Mouse (Mus musculus) c-Kit-negative CD71-positive TER-119-positive erythroid progenitor cells, embryonic 14.5 days (primary cell): Measurements from ENCODE around the gene Wwc2.

Source experiments
- DNase-seq: peaks from one replicate; pipeline ENCODE4 v3.0.0-alpha.2; 2013; ENCODE audit warnings: low read depth, low spot score

The Wwc2 gene

DNA sequence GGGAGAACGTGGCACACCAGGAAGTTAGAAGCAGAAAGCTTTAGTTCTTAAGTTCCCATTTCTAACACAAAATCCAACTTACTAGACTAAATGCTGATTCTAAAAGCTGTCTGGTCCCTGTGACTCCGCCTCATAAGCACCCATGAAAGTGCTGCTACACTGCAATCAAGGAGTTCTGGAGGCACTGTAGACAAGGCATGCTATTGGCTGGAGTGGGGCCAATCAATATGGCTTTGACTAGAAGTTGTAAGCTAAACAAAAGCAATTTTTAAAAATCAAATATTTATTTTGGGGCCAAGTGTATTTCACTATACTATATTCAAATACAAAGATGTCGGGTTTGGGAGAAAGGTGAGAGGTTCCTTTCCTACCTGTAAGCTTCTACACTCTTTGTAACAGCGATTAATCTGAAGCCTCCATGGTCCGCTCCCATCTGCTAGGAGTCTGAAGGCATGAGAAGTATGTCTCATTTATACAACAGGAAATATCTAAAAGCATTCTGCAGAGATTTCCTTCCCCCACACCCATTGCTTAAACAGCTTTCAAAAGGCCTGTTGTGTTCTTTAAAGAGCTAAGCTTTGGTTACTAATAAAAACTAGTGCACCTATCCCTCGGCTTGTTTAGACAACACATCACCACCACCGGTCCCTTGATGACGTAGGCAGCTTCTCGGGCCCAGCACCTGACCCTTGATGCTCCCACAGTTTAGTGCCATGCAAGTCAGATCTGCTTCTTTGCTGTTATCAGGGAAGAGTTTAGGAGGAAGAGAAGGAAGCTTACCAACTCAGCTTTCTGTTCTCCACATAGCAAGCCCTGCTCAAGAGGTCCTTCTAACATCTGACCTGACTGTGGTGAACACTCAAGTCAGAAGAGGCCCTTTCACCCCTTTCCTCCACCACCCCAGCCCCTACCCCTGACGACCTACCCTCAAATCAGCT lies 50.5 kb downstream of the Wwc2 start:
- no peak for DNase-seq

DNA sequence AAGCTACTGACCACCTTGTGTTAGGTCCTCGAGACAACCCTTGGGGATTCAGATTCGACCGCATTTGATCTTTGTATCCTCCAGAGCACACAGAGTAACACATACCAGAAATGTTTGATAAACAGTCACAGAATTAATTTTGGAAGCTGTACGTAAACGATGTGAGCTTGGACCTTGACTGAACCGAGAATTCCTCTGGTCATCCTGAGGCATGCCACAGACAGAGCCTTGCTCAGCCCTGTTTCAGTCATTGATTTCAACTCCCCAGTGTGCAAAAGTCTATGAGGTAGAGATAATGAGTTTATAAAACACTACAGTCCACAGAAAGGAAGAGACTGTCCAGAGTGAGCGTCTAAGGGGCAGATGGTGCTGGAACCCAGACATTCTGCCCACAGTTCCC lies 51.5 kb downstream of the Wwc2 start:
- DNase-seq, result no peak

DNA sequence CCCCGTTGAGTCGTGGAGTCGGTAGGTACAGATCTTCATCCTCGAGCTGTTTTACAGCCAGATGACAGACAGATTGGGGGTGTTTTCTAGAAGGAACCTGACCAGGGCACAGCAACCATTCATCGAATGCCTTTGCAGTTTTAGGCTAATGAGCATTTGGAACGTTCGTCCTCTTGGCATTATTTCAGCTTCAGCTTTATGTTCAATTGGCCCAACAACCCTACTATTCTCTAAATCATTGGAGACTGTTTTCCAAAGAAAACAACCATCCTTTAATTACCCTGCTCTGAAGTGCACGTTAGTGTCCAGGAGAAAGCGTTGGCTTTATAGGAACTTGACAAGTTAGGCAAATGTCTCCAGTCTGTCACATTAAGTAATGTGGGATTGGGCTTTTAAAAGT lies 54.3 kb downstream of the Wwc2 start:
- no peak for DNase-seq

DNA sequence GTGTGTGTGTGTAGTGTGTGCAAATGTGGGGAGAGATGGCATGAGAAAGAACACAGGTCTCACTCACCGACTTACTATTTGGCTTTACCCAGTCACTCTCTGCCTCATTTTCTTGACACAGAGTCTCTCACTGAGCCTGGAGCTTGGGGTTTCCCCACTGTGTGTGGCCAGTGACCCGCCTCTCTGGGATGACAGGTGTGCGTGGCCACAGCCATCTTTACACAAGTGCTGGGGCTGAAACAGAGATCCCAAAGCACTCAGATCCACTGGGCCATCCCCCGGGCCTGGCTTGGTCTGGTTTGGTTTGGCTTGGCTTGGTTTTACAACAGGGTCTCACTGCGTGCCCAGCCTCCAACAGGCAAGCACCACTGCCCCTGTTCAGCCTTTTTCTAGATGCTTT lies 55.3 kb downstream of the Wwc2 start:
- no peak for DNase-seq

DNA sequence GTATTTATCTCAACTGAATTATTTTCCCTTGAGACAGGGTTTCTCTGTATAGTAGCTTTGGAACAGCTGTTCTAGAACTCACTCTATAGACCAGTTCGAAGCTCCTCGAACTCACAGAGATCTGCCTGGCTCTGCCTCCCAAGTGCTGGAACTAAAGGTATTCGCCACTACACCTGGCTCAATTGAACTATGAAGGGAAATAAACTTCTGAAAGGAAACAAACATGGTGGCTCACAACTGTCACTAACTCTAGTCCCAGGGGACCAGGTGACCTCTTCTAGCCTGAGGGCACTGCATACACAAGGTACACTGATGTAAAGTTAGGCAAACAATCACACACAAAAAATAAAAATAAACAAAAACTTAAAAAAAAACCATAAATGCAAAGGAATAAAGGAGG lies 57.6 kb downstream of the Wwc2 start:
- no peak for DNase-seq

DNA sequence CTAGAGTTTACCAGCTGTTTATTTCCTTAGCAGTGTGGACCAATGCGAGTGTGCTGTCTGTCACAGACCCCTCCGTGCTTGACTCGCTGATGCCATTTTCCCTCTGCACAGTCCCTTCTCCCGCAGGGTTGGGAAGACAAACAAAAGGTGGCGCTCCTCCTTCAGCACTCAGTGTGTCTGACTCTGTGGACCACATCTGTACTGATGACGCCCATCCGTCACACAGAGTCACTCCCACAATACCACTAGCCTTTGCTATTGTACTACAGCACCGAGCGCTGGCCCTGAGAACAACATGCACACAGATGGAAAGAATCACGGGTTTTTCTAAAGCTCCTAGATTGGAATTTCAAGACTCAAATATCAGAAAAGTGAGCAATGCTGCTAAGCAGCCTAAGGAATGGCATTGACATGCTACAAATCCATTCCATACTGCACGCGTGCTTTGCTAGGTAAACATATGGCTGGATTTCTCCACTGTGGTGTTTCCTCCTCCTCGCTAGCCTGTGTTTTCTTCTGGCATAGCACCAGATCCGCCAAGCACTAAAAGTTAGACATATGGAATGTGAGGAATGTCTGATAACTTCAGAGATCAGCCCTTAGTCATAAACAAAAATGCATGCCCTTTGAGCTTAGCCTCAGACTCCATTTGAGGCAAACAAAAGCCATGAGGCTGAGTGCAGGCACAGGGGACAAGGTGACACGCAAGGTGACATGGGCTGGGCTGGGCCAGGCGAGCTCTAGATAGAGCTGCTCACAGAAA lies 58.5 kb downstream of the Wwc2 start:
- no peak for DNase-seq

DNA sequence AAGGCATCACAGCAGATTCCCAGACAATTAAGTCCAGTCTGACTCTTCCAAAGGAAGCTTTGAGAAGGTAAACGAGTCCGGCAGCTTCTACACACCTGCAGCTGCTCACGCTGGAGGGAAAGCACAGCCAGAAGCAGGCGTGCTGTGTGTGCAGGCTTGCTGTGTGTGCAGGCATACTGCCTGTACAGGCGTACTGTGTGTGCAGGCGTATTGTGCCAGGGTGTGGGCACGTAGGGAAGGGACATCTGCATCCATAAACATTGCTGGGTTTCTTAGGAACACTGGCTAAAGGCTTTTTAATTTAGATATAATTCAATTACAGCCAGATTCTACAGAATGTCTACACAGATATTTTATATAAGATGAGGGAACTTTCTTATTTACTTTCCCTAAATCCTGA lies 59.4 kb downstream of the Wwc2 start:
- DNase-seq, result no peak

DNA sequence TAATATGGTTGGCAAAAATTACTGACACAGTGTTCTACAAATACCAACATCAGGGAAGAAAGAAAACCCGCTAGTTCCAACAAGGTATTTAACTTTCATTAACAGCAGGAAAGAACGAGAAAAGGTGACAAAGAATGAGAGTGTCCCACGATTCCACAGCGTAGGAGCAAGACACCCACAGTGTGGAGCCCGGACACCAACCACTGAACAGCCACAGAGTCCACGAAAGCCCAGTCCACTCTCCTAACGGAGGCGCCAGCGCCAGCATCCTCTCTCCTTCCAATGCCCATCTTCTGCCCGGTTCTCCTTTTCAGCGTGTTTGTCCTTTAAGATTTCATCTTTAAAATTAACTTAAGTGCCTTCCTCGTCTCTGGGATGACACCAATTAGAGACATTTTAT lies 61.1 kb downstream of the Wwc2 start:
- no peak for DNase-seq

DNA sequence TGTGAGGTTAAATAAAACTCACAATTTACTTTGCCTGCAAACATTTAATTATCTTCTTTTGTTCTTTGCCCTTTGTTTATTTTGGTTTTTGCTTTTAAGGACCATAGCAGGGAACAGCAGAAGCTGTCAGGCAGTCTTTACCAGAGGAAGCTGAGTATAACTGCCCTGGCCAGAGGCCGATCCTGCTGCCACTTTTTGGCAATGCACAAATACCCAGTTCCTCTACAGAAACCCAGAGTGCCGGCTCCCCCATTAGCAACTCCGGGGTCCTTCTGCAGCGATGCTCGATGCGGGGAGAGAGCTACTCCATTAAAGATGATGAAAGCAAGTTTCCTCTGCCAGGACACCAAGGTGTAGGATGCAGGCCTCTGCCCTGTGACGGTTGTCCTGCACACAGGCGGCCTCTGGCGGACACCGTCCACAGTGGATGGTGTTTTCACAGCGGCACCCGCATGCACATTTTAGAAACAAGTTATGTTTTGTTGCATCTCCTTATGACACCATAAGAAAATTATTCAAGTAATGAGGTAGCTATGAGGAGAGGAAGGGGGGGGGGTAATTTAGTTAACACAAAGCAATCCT lies 62.0 kb downstream of the Wwc2 start:
- DNase-seq, result no peak

DNA sequence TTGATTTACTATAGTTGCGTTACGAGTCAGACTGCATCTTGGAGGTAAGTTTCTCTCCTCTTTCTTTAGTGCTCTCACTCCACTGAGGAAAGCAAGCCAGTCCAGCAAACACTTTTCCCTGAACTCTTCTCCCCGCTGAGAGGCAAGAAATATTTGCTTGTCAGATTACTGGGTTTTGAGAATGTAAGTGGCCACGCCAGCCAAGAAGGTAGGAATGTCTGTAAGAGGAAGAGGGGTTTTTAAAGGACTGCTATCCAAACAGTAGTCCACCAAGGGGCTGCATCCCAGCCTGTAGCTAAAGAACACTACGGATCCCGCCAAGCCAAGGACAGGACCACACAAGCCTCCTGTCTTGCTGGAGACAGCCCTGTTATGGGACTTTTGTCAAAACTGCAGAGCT lies 65.8 kb downstream of the Wwc2 start:
- no peak for DNase-seq

DNA sequence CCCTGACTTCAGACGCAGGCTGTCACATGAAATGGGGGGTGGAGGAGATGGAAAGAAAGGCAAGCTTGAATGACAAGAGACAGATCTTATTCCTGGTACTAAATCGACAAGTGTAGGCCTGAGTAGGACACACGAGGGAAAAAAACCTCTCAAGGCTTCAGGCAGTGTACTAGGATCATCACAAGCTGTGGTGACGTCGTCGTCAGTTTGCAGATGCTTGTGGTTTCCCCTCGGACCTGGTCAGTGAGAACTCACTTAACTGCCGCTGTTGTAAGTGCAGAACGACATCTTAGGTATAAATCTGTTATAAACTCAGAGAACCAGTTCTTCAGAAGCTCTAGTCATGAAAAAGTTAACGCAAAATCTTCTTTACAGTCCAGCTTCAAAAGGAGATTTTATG lies 67.9 kb downstream of the Wwc2 start:
- no peak for DNase-seq

DNA sequence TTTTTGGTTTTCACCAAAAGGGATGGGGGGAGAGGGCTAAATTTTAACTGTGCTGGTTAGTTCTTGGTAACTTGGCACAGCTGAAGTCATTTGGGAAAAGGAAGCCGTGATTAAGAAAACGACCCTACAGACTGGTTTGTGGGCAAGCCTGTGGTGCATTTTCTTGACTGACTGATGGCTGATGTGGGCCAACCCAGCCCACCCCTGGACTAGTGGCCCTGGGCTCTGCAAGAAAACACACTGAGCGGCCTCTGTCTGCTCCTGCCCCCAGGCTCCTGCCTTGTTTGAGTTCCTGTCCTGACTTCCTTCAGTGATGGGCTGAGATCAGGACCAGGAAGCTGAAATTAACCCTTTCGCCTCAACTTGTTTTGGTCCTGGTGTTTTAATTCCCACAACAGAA lies 68.7 kb downstream of the Wwc2 start:
- no peak for DNase-seq

DNA sequence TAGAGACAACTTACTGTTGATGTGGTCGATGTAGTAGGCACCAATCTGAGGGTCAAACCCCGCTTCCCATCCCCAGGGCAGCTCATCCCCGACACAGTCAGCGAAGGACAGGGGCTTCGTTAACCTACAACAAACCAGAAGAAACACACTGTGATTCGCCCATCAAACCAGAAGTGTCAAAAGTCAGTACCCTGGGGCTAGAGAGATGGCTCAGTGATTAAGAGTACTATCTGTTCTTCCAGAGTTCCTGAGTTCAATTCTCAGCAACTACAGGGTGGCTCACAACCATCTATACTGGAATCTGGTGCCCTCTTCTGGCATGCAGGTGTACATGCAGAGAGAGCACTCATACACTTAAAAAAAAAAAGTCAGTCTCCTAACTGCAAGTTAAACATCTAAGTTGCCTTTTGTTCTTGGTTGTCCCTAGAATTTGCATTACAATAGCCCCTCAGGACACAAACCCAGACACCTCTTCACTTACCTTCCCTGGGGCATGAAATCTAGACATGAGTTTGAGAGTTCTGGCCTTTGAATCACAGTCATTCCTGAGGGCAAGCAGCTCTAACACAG lies 70.1 kb downstream of the Wwc2 start:
- DNase-seq, result no peak

DNA sequence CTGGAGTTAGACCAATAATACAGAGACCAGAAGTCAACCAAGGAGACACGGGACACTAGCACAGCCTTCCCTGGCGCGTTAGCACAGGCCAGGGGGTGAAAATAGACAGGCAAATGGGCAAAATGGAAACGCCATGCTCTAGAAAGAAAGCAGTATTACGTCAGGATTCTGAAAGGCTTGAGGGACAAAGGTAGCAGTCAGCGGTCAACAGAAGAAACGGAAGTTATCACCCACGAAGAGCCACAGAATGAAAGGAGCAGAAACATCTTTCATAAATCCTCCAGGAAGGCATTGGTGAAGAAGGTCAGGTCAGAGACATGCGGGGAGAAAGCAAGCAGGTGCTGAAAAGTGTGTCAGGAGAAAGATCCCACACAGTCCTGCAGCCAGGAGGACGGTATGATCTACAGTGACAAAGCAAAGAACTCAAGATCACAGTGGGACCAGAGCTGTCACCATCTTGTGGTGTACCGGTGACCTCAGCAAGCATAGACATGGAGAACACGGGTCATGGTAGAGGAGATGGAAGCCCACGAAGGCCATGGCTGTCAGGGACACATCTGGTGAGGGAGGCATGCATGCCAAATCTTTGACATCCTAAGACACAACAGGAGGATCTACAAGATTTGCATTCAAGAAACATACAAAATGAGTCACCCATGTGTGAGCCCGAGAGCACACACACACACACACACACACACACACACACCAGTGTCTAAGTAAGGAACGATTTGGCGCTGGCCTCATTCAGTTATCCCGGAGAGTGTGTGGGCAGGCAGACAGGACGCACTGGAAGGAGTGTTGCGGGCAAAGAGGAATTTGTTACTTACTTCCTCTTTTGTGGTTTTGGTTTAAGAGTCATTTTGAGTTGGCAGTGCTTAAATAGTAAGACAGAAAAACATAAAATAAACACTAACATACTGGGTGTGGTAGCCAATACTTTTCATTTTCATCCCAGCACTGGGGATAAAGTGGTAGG lies 73.4 kb downstream of the Wwc2 start:
- no peak for DNase-seq

DNA sequence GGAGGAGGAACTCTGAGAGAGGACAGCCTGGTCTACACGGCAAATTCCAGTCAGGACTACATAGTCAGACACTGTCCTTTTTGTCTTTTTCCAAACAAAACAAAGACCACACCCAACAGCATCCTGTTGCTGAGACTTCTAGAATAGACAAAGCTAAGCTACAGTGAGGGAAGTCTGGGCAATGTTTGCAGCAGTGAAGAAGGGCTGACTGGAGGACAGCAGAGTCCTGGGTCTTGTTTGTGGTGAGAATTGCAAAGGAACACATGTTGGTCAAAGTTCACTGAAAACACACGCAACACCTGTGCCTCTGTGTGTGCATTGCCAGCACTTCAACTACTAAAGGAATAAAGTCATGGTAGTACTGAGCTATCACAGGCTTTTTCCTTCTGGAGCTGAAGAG lies 75.2 kb downstream of the Wwc2 start:
- no peak for DNase-seq

DNA sequence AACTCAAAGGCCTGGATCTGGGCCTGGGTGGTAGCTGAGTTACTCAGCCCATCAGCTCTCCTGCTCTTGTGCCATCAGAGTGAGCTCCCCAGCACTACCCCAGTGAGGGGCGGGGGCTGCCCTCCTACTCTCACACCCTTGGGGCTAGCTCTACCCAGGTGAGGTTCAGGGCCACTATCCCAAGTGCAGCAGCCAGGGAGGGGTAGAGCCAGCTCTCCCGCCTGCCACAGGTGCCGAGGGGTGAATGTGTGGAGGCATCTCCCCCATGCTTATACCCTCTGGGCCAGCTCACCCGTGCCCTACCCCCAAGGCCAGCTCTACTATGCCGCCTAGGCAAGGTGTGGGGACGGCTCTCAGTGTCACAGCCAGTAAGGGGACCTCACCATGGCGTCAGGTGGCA lies 75.8 kb downstream of the Wwc2 start:
- DNase-seq, result no peak

DNA sequence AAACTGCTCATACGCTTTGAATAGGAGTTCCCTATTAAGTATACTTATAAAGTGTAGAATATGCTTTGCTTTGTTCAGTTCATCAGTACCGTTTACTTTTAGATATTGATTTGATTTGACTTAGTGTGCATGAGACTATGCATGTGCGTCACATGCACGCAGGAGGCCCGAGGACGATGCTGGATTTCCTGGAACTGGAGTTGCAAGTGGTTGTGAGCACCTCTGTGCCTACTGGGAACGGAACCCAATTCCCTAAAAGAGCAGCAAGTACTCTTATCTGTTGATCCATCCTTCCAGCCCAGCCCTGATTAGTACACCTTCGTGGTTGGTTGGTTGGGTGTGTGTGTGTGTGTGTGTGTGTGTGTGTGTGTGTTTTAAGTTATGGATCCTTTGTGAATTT lies 76.6 kb downstream of the Wwc2 start:
- no peak for DNase-seq

DNA sequence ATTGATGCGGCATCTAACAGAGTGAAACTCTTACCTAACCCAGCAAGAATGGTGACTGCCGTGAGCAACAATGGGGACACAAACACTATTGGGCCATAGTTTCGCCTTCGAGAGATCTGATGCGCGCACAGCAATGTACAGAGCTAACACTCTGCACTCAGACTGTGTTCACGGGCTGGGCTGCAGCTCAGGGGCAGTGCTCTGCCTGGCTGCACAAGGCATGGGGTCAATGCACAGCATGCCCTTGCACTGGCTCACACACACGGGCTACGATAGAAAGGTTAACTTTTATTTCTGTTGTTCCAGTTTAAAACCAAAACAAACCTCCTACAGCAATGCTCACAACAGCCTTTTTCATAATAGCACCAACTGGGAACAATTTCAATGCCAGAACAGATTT lies 77.1 kb downstream of the Wwc2 start:
- DNase-seq, result no peak

DNA sequence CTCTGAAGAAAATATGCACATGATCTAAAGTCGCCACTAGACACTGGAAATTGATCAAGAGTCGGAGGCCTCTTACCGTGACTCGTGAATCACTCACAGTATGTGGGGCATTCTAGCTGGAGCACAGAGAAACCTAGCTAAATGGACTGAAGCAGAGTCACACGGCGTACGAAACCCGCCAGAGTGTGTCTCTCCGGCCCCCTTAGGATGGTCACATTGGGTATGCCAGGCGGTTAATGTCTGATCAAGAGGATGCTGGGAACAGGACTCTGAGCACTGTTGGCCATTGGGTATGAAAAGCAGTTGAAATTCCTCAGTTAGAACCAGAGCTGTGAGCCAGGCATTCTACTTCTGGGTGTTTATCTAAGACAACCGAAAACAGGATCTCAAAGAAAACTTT lies 81.0 kb downstream of the Wwc2 start:
- DNase-seq, result no peak

DNA sequence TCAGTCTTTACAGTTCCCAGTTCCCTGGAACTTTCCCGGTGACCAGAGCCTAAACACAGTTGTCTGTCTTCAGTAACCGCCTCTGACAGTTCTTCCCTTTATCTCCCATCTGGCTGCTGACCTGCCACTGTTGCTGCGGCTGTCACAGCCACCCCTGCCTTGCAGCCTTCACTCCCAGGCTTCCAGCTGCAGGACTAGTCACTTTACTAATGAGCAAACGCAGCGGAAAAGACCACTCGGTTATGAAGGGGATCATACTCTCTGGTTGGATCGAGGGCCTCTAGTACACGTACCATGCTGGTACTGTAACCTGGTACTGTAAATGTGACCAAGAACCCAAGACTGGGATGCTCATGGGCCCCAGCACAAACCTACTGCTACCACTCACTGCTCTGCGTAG lies 83.7 kb downstream of the Wwc2 start:
- no peak for DNase-seq

DNA sequence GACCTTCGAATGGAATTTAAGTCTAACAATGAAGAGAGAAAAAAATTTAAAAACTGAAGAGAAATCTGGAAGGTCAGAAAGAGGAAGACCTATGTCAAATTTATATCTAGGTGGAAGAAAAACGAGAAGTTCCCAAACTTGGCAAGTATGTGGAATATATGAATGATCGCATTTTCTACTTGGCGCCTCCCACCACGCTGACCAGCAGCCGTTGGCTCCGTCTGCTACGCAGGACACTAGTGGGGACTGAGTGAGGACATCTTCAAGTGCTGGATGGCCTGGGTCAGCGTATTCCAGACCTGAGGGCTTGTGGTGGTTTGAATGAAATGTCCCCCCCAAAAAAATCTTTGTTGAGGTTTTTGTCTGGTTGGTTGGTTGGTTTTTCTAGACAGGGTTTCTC lies 84.6 kb downstream of the Wwc2 start:
- no peak for DNase-seq
